Comparison of ENCODE assay signal across 9 mouse cellular contexts in the genomic region with DNA sequence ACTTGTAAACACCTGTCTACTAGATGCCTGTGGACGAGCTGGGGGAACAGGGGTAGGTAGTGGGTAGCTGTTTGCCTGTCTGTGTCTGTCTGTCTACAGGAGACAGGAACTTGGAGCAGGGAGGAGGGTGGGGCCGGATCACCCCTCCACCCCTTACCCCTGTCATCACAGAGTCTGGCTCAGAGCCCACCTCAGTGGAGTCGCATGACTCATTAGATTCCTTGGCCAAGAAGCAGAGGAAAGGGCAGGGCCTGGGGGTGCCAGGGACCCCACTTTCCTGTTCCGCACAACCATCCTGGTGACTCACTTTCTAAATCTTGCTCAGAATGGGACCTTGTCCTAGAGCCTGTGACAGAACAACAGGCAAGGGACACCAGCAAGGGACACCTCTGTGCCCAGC. TPM values are rescaled to one million over a fixed set of nuclear protein-coding genes. Genes with fewer than 3 reads are reported as not detected.
DNase-seq lines count a peak whose midpoint lies in the region; ATAC-seq and TF ChIP-seq lines count a peak whose summit lies in the region.
"Had no signal": no experiment of that assay in that cellular context is flagged by ENCODE, and none has a peak within 500 bp of the region (broad histone marks: within the 10 kb centered on the region; RNA-seq: fewer than 3 reads in every experiment).

No protein-coding gene starts in this region.

- no peak overlapping the region for H3K4me3 ChIP-seq in embryonic facial prominence, embryonic 15.5 days (replicated peaks)
- no peak overlapping the region for H3K4me3 ChIP-seq in lung, postnatal 0 days (ENCODE audit: low read depth, low read length)
- H3K4me3 ChIP-seq: midbrain, embryonic 12.5 days had no signal

- H3K4me1 ChIP-seq in embryonic facial prominence, embryonic 15.5 days, result peaks cover 47% of the 10 kb centered on the region
- peaks cover 49% of the 10 kb centered on the region for H3K4me1 ChIP-seq in lung, postnatal 0 days (ENCODE audit: insufficient read depth, low read depth, low read length)

- no peak overlapping the region for H3K4me2 ChIP-seq in embryonic facial prominence, embryonic 15.5 days (replicated peaks)
- H3K4me2 ChIP-seq in lung, postnatal 0 days (replicated peaks; ENCODE audit: low read depth, low read length), result no peak overlapping the region
- H3K4me2 ChIP-seq: midbrain, embryonic 12.5 days had no signal

- TF ChIP-seq CTCF in lung, postnatal 0 days (IDR thresholded peaks at IDR 0.05), result no peak

- H3K9ac ChIP-seq in embryonic facial prominence, embryonic 15.5 days, result no peak overlapping the region
- no peak overlapping the region for H3K9ac ChIP-seq in lung, postnatal 0 days (replicated peaks; ENCODE audit: low read depth)
- H3K9ac ChIP-seq: midbrain, embryonic 12.5 days had no signal

- peak overlapping the region; percentile 58; the same call in 1 of the 2 replicates for H3K27ac ChIP-seq in embryonic facial prominence, embryonic 15.5 days (replicated peaks)
- H3K27ac ChIP-seq in lung, postnatal 0 days (ENCODE audit: low read length), result peak overlapping the region; percentile 89
- H3K27ac ChIP-seq: midbrain, embryonic 12.5 days had no signal

- intact Hi-C loops in left cerebral cortex, postnatal 4 days (cut with DNase I), result no loop called here

- peaks cover 25% of the 10 kb centered on the region for H3K27me3 ChIP-seq in embryonic facial prominence, embryonic 15.5 days
- no peaks in the 10 kb centered on the region for H3K27me3 ChIP-seq in lung, postnatal 0 days (replicated peaks; ENCODE audit: insufficient read depth, low read length)

- peak; percentile 94 for TF ChIP-seq EP300 in lung, postnatal 0 days (IDR thresholded peaks at IDR 0.05)

- no peaks in the 10 kb centered on the region for H3K36me3 ChIP-seq in embryonic facial prominence, embryonic 15.5 days
- no peaks in the 10 kb centered on the region for H3K36me3 ChIP-seq in lung, postnatal 0 days (ENCODE audit: insufficient read depth, low read length)
- H3K36me3 ChIP-seq: midbrain, embryonic 12.5 days had no signal

- no peak for ATAC-seq in embryonic facial prominence, embryonic 15.5 days (ENCODE audit: insufficient number of reproducible peaks, low FRiP score, low TSS enrichment, low read depth)
- peak; percentile 23 to 39; a peak in 1 of 4 replicates for ATAC-seq in hematopoietic stem cell, adult 5-6 weeks (replicated peaks in 1 of 2; ENCODE audit: insufficient read depth in 1 of 2, low FRiP score in 2 of 2, low TSS enrichment in 1 of 2, low read depth in 1 of 2, poor library complexity in 2 of 2, severe bottlenecking in 2 of 2)
- peak; percentile 29 for ATAC-seq in lung, postnatal 0 days

- peak; percentile 84 to 91 for DNase-seq in adrenal gland, adult (ENCODE audit: inconsistent age in 2 of 2, low spot score in 1 of 2)
- DNase-seq in adrenal gland, postnatal 4 days (ENCODE audit: low spot score in 2 of 2), result no peak
- DNase-seq in lung, postnatal 0 days (ENCODE audit: low spot score), result peak; percentile 88
- no peak for DNase-seq in left cerebral cortex, postnatal 4 days
- DNase-seq in right cerebral cortex, adult 18-20 months, result no peak
- no peak for DNase-seq in gastrocnemius, postnatal 4 days (ENCODE audit: low spot score in 2 of 2)

- no peaks in the 10 kb centered on the region for H3K9me3 ChIP-seq in embryonic facial prominence, embryonic 15.5 days (replicated peaks)
- H3K9me3 ChIP-seq in lung, postnatal 0 days (ENCODE audit: low read length), result no peaks in the 10 kb centered on the region
- H3K9me3 ChIP-seq: midbrain, embryonic 12.5 days had no signal

- WGBS in embryonic facial prominence, embryonic 15.5 days, result 48% methylated on average over 4 of the region's 4 CpGs
- 18% methylated on average over 4 of the region's 4 CpGs for WGBS in lung, postnatal 0 days

RNA-seq across cellular contexts. Expression of a gene that starts 2.2 kb away (rescaled TPM):
- total RNA-seq in adrenal gland, postnatal 4 days (2021), result 10 to 100 TPM; 70.0 to 74.0 TPM
- 26.5 and 27.4 TPM in 2 replicates for polyA plus RNA-seq in embryonic facial prominence, embryonic 15.5 days (2015; fragmentation: Nextera tagmentation; extraction: Ambion mirVana)
- total RNA-seq in hematopoietic stem cell, adult 5-6 weeks (2017), result 2.3 and 6.8 TPM in 2 replicates
- polyA plus RNA-seq in lung, postnatal 0 days (2015; fragmentation: Nextera tagmentation; extraction: Ambion mirVana), result 213 and 288 TPM in 2 replicates
- 1 to 10 TPM; 1.6 to 2.5 TPM for total RNA-seq in left cerebral cortex, postnatal 4 days (2021)
- total RNA-seq in gastrocnemius, postnatal 4 days (2021), result 10 to 100 TPM; 35.7 to 39.9 TPM

RNA-seq across cellular contexts. Expression of a gene that starts 37.9 kb away (rescaled TPM):
- 1 to 10 TPM; 1.2 to 1.8 TPM for total RNA-seq in adrenal gland, postnatal 4 days (2021)
- polyA plus RNA-seq in embryonic facial prominence, embryonic 15.5 days (2015; fragmentation: Nextera tagmentation; extraction: Ambion mirVana), result 0.16 TPM in 1 of 2 replicates, not detected in the other
- total RNA-seq in hematopoietic stem cell, adult 5-6 weeks (2017), result not detected in 2 replicates
- 0.08 and 0.18 TPM in 2 replicates for polyA plus RNA-seq in lung, postnatal 0 days (2015; fragmentation: Nextera tagmentation; extraction: Ambion mirVana)
- total RNA-seq in left cerebral cortex, postnatal 4 days (2021), result 1 to 10 TPM; 1.9 to 3.6 TPM
- not detected for total RNA-seq in gastrocnemius, postnatal 4 days (2021)

RNA-seq across cellular contexts. Expression of a gene that starts 45.1 kb away (rescaled TPM):
- not detected for total RNA-seq in adrenal gland, postnatal 4 days (2021)
- not detected in 2 replicates for polyA plus RNA-seq in embryonic facial prominence, embryonic 15.5 days (2015; fragmentation: Nextera tagmentation; extraction: Ambion mirVana)
- not detected in 2 replicates for total RNA-seq in hematopoietic stem cell, adult 5-6 weeks (2017)
- polyA plus RNA-seq in lung, postnatal 0 days (2015; fragmentation: Nextera tagmentation; extraction: Ambion mirVana), result not detected in 2 replicates
- total RNA-seq in left cerebral cortex, postnatal 4 days (2021), result not detected
- total RNA-seq in gastrocnemius, postnatal 4 days (2021), result not detected
- polyA plus RNA-seq: midbrain, embryonic 12.5 days had no signal

Comparison
In these comparisons a context has a peak if more than half of its experiments do, and no peak if none do; other contexts are left out.
1. DNase-seq: peak in adrenal gland, adult (2 of 2) and lung, postnatal 0 days (single experiment); none in adrenal gland, postnatal 4 days (0 of 2), left cerebral cortex, postnatal 4 days (single experiment), right cerebral cortex, adult 18-20 months (single experiment) and gastrocnemius, postnatal 4 days (0 of 2).